Mouse (Mus musculus): ENCODE data around the gene Slc39a11. TPM values are rescaled to one million over a fixed set of nuclear protein-coding genes. Genes with fewer than 3 reads are reported as not detected.

Slc39a11 gene
- polyA plus RNA-seq, 1 experiment from 2014 or later = 23.5 TPM

GRCm38 (mm10) chr11:113362617-113363016, 287.3 kb downstream of the Slc39a11 start:
- Histone ChIP-seq H3K36me3 (ENCODE audit: control insufficient read depth, insufficient read depth, low read length) (no peaks in the 10 kb centered on the region), H3K4me3 (ENCODE audit: low read depth, low read length) (no peak overlapping the region), H3K27me3 (ENCODE audit: control insufficient read depth, insufficient read depth, low read length) (no peaks in the 10 kb centered on the region), H3K4me1 (ENCODE audit: control insufficient read depth, insufficient read depth, low read length) (no peaks in the 10 kb centered on the region), H3K9me3 (ENCODE audit: control insufficient read depth, low read length) (no peaks in the 10 kb centered on the region), H3K4me2 (ENCODE audit: low read depth, low read length) (no peak overlapping the region), H3K9ac (replicated peaks; ENCODE audit: low read depth, low read length) (no peak overlapping the region), H3K27ac (ENCODE audit: low read depth, low read length) (no peak overlapping the region)
- no peak for ATAC-seq (ENCODE audit: low read depth)
- 93% methylated on average over 7 of the region's 7 CpGs for WGBS

- no peaks in the 10 kb centered on the region for H3K27me3 ChIP-seq (ENCODE audit: control insufficient read depth, insufficient read depth, low read length)
- H3K4me2 ChIP-seq (ENCODE audit: low read depth, low read length) = no peak overlapping the region
- no peak overlapping the region for H3K9ac ChIP-seq (replicated peaks; ENCODE audit: low read depth, low read length)
- H3K4me3 ChIP-seq (ENCODE audit: low read depth, low read length) = no peak overlapping the region
- H3K4me1 ChIP-seq (ENCODE audit: control insufficient read depth, insufficient read depth, low read length) = no peaks in the 10 kb centered on the region
- no peak for ATAC-seq (ENCODE audit: low read depth)
- H3K9me3 ChIP-seq (ENCODE audit: control insufficient read depth, low read length) = no peaks in the 10 kb centered on the region
- no peaks in the 10 kb centered on the region for H3K36me3 ChIP-seq (ENCODE audit: control insufficient read depth, insufficient read depth, low read length)
- 87% methylated on average over 10 of the region's 10 CpGs for WGBS
- H3K27ac ChIP-seq (ENCODE audit: low read depth, low read length) = no peak overlapping the region
These were observed 289.6 kb downstream of the Slc39a11 start for GRCm38 (mm10) chr11:113360049-113360835.

GRCm38 (mm10) chr11:113355932-113356331, 293.9 kb downstream of the Slc39a11 start:
- Histone ChIP-seq H3K9me3 (ENCODE audit: control insufficient read depth, low read length) (no peaks in the 10 kb centered on the region), H3K4me2 (ENCODE audit: low read depth, low read length) (no peak overlapping the region), H3K9ac (replicated peaks; ENCODE audit: low read depth, low read length) (no peak overlapping the region), H3K36me3 (ENCODE audit: control insufficient read depth, insufficient read depth, low read length) (no peaks in the 10 kb centered on the region), H3K4me1 (ENCODE audit: control insufficient read depth, insufficient read depth, low read length) (no peaks in the 10 kb centered on the region), H3K4me3 (ENCODE audit: low read depth, low read length) (no peak overlapping the region), H3K27me3 (ENCODE audit: control insufficient read depth, insufficient read depth, low read length) (no peaks in the 10 kb centered on the region), H3K27ac (ENCODE audit: low read depth, low read length) (no peak overlapping the region)
- WGBS = 51% methylated on average over 5 of the region's 5 CpGs
- no peak for ATAC-seq (ENCODE audit: low read depth)

- Histone ChIP-seq H3K27ac (ENCODE audit: low read depth, low read length) (no peak overlapping the region), H3K9ac (replicated peaks; ENCODE audit: low read depth, low read length) (no peak overlapping the region), H3K4me1 (ENCODE audit: control insufficient read depth, insufficient read depth, low read length) (no peaks in the 10 kb centered on the region), H3K9me3 (ENCODE audit: control insufficient read depth, low read length) (peaks cover 5% of the 10 kb centered on the region; the same call in 1 of the 2 replicates), H3K4me2 (ENCODE audit: low read depth, low read length) (no peak overlapping the region), H3K27me3 (ENCODE audit: control insufficient read depth, insufficient read depth, low read length) (no peaks in the 10 kb centered on the region), H3K4me3 (ENCODE audit: low read depth, low read length) (no peak overlapping the region), H3K36me3 (ENCODE audit: control insufficient read depth, insufficient read depth, low read length) (no peaks in the 10 kb centered on the region)
- no peak for ATAC-seq (ENCODE audit: low read depth)
- 48% methylated on average over 11 of the region's 12 CpGs for WGBS
These were observed 297.6 kb downstream of the Slc39a11 start for GRCm38 (mm10) chr11:113352085-113352815.

- no peak overlapping the region for H3K27ac ChIP-seq (ENCODE audit: low read depth, low read length)
- no peaks in the 10 kb centered on the region for H3K27me3 ChIP-seq (ENCODE audit: control insufficient read depth, insufficient read depth, low read length)
- ATAC-seq (ENCODE audit: low read depth) = no peak
- H3K4me3 ChIP-seq (ENCODE audit: low read depth, low read length) = no peak overlapping the region
- H3K4me2 ChIP-seq (ENCODE audit: low read depth, low read length) = no peak overlapping the region
- no peaks in the 10 kb centered on the region for H3K36me3 ChIP-seq (ENCODE audit: control insufficient read depth, insufficient read depth, low read length)
- H3K9ac ChIP-seq (replicated peaks; ENCODE audit: low read depth, low read length) = no peak overlapping the region
- peaks cover 5% of the 10 kb centered on the region; the same call in 1 of the 2 replicates for H3K9me3 ChIP-seq (ENCODE audit: control insufficient read depth, low read length)
- 93% methylated on average over 4 of the region's 4 CpGs for WGBS
- no peaks in the 10 kb centered on the region for H3K4me1 ChIP-seq (ENCODE audit: control insufficient read depth, insufficient read depth, low read length)
These were observed 299.3 kb downstream of the Slc39a11 start for GRCm38 (mm10) chr11:113350583-113350982.

- no peak overlapping the region for H3K9ac ChIP-seq (replicated peaks; ENCODE audit: low read depth, low read length)
- no peaks in the 10 kb centered on the region for H3K4me1 ChIP-seq (ENCODE audit: control insufficient read depth, insufficient read depth, low read length)
- H3K4me2 ChIP-seq (ENCODE audit: low read depth, low read length) = no peak overlapping the region
- WGBS = 45% methylated on average over 9 of the region's 9 CpGs
- ATAC-seq (ENCODE audit: low read depth) = no peak
- peak overlapping the region; percentile 44 for H3K27ac ChIP-seq (ENCODE audit: low read depth, low read length)
- no peaks in the 10 kb centered on the region for H3K36me3 ChIP-seq (ENCODE audit: control insufficient read depth, insufficient read depth, low read length)
- peaks cover 5% of the 10 kb centered on the region; the same call in 1 of the 2 replicates for H3K9me3 ChIP-seq (ENCODE audit: control insufficient read depth, low read length)
- H3K27me3 ChIP-seq (ENCODE audit: control insufficient read depth, insufficient read depth, low read length) = no peaks in the 10 kb centered on the region
- H3K4me3 ChIP-seq (ENCODE audit: low read depth, low read length) = no peak overlapping the region
These were observed 302.9 kb downstream of the Slc39a11 start for GRCm38 (mm10) chr11:113346895-113347514.

- ATAC-seq (ENCODE audit: low read depth) = no peak
- no peaks in the 10 kb centered on the region for H3K36me3 ChIP-seq (ENCODE audit: control insufficient read depth, insufficient read depth, low read length)
- H3K4me1 ChIP-seq (ENCODE audit: control insufficient read depth, insufficient read depth, low read length) = no peaks in the 10 kb centered on the region
- H3K4me3 ChIP-seq (ENCODE audit: low read depth, low read length) = no peak overlapping the region
- no peak overlapping the region for H3K4me2 ChIP-seq (ENCODE audit: low read depth, low read length)
- WGBS = 76% methylated on average over 8 of the region's 8 CpGs
- no peak overlapping the region for H3K27ac ChIP-seq (ENCODE audit: low read depth, low read length)
- H3K9me3 ChIP-seq (ENCODE audit: control insufficient read depth, low read length) = no peaks in the 10 kb centered on the region
- H3K27me3 ChIP-seq (ENCODE audit: control insufficient read depth, insufficient read depth, low read length) = no peaks in the 10 kb centered on the region
- H3K9ac ChIP-seq (replicated peaks; ENCODE audit: low read depth, low read length) = no peak overlapping the region
These were observed 310.1 kb downstream of the Slc39a11 start for GRCm38 (mm10) chr11:113339770-113340169.

- H3K4me2 ChIP-seq (ENCODE audit: low read depth, low read length) = no peak overlapping the region
- no peaks in the 10 kb centered on the region for H3K36me3 ChIP-seq (ENCODE audit: control insufficient read depth, insufficient read depth, low read length)
- H3K4me3 ChIP-seq (ENCODE audit: low read depth, low read length) = no peak overlapping the region
- H3K27me3 ChIP-seq (ENCODE audit: control insufficient read depth, insufficient read depth, low read length) = no peaks in the 10 kb centered on the region
- H3K9ac ChIP-seq (replicated peaks; ENCODE audit: low read depth, low read length) = no peak overlapping the region
- H3K27ac ChIP-seq (ENCODE audit: low read depth, low read length) = no peak overlapping the region
- 55% methylated on average over 4 of the region's 5 CpGs for WGBS
- no peaks in the 10 kb centered on the region for H3K9me3 ChIP-seq (ENCODE audit: control insufficient read depth, low read length)
- no peaks in the 10 kb centered on the region for H3K4me1 ChIP-seq (ENCODE audit: control insufficient read depth, insufficient read depth, low read length)
- no peak for ATAC-seq (ENCODE audit: low read depth)
These were observed 311.3 kb downstream of the Slc39a11 start for GRCm38 (mm10) chr11:113338581-113338980.

GRCm38 (mm10) chr11:113335706-113336105, 314.2 kb downstream of the Slc39a11 start:
- Histone ChIP-seq H3K9ac (replicated peaks; ENCODE audit: low read depth, low read length) (no peak overlapping the region), H3K4me1 (ENCODE audit: control insufficient read depth, insufficient read depth, low read length) (no peaks in the 10 kb centered on the region), H3K27me3 (ENCODE audit: control insufficient read depth, insufficient read depth, low read length) (no peaks in the 10 kb centered on the region), H3K36me3 (ENCODE audit: control insufficient read depth, insufficient read depth, low read length) (no peaks in the 10 kb centered on the region), H3K9me3 (ENCODE audit: control insufficient read depth, low read length) (no peaks in the 10 kb centered on the region), H3K27ac (ENCODE audit: low read depth, low read length) (no peak overlapping the region), H3K4me2 (ENCODE audit: low read depth, low read length) (no peak overlapping the region), H3K4me3 (ENCODE audit: low read depth, low read length) (no peak overlapping the region)
- no peak for ATAC-seq (ENCODE audit: low read depth)
- WGBS = 97% methylated on average over 5 of the region's 5 CpGs

Measured in neural tube, embryonic 14.5 days (tissue).